Mouse (Mus musculus) bone marrow, adult 2 months (tissue): ENCODE data around the gene Prodh2.

ENCODE experiments used
- CTCF ChIP-seq: fragments of 200-500 bp; IDR thresholded peaks from 2 replicates; pipeline ENCODE4 v1.5.1; 2011; ENCODE audit warnings: low read length, control low read depth; ENCODE audit not compliant: control insufficient read depth, insufficient read depth
- POLR2A ChIP-seq: fragments of 200-500 bp; IDR thresholded peaks from 2 replicates; pipeline ENCODE4 v1.6.1; 2011; ENCODE audit warnings: low read depth, mild to moderate bottlenecking, control low read depth, low read length, borderline replicate concordance; ENCODE audit not compliant: control insufficient read depth

DNA sequence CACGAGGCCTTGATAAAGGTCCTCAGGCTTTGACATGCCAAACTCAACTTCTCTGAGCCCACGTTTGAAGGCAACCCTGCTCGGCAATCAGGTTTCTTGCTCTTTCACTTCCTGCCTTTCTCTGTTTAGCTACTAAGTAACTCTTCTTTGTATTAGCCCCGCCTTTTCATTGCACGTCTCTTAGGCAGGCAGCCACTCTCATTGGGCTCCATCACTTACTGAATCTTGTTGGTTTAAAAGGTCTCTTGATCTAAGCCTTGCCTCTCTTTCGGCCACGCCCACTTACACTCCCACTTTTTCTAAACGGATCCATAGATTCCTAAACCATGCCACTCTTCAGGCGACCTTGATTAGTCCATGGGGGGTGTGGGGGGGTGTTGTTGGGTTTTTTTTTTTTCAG, 49.7 kb upstream of the Prodh2 start:
- TF ChIP-seq POLR2A (no peak), CTCF (no peak)
